Mouse (Mus musculus) embryonic fibroblast, embryonic 13.5 days (primary cell): ENCODE data around the gene Zbtb17. TPM values are rescaled to one million over a fixed set of nuclear protein-coding genes. Genes with fewer than 3 reads are reported as not detected.

ENCODE experiments used
- H3K27ac ChIP-seq: 2 replicates; pipeline ENCODE4 v1.5.1; 2012; ENCODE audit warnings: low read length, control low read depth, inconsistent platforms; ENCODE audit not compliant: insufficient read depth
- H3K4me1 ChIP-seq: 2 replicates; pipeline ENCODE4 v1.6.1; 2011; ENCODE audit warnings: low read length; ENCODE audit not compliant: control insufficient read depth, insufficient read depth
- H3K4me3 ChIP-seq: 2 replicates; pipeline ENCODE4 v1.5.1; 2011; ENCODE audit warnings: mild to moderate bottlenecking, control low read depth, low read length; ENCODE audit not compliant: insufficient read depth
- CTCF ChIP-seq: IDR thresholded peaks from 2 replicates; pipeline ENCODE4 v1.5.1; 2011; ENCODE audit warnings: mild to moderate bottlenecking, control low read depth, low read length, moderate library complexity, borderline replicate concordance; ENCODE audit not compliant: insufficient read depth
- POLR2A ChIP-seq: IDR thresholded peaks from 2 replicates; pipeline ENCODE4 v1.6.1; 2011; ENCODE audit warnings: low read depth, mild to moderate bottlenecking, control low read depth, low read length, moderate library complexity
- polyA plus RNA-seq: library from polyadenylated mRNA; stranded (reverse); fragments of >200 nt; gene quantifications from 2 replicates; pipeline ENCODE4 v1.2.4, GENCODE M21; 2011; ENCODE audit warnings: low read depth; ENCODE audit not compliant: missing spikeins, insufficient read length

The Zbtb17 gene
- polyA plus RNA-seq, result 14.4 and 15.1 TPM in 2 replicates

GRCm38 (mm10) chr4:141444451-141445327 is at the start of gene Zbtb17:
Zbtb17 (plus strand) TSS chr4:141444654.
- TF ChIP-seq POLR2A (peak; percentile 67), CTCF (no peak)
- no peak within 1 kb of the TSS; the same call in 1 of the 2 replicates for H3K27ac ChIP-seq
- H3K4me1 ChIP-seq, result no peaks in the 10 kb centered on the region
- H3K4me3 ChIP-seq, result peak within 1 kb of the TSS; percentile 76

- Histone ChIP-seq H3K4me3 (no peak overlapping the region), H3K27ac (no peak overlapping the region)
- TF ChIP-seq CTCF, result no peak
- TF ChIP-seq POLR2A, result no peak
Measured at GRCm38 (mm10) chr4:141394751-141395150, 49.7 kb upstream of the Zbtb17 start.

GRCm38 (mm10) chr4:141397861-141398260 is 46.6 kb upstream of the Zbtb17 start:
- no peak overlapping the region for H3K4me3 ChIP-seq
- no peaks in the 10 kb centered on the region for H3K4me1 ChIP-seq
- TF ChIP-seq CTCF, result no peak
- no peak for TF ChIP-seq POLR2A
- no peak overlapping the region for H3K27ac ChIP-seq

More at GRCm38 (mm10) chr4:141394751-141395150, 49.7 kb upstream of the Zbtb17 start:
- no peaks in the 10 kb centered on the region for H3K4me1 ChIP-seq

- no peak within 1 kb of the TSS for H3K4me3 ChIP-seq
- TF ChIP-seq POLR2A, result no peak
- TF ChIP-seq CTCF, result no peak
- H3K4me1 ChIP-seq, result no peaks in the 10 kb centered on the region
- no peak within 1 kb of the TSS for H3K27ac ChIP-seq
Measured at GRCm38 (mm10) chr4:141398545-141398944, 45.9 kb upstream of the Zbtb17 start, which contains the start of gene Clcnka. Clcnka (minus strand) TSS chr4:141398724.

- Histone ChIP-seq H3K4me3 (no peak overlapping the region), H3K27ac (no peak overlapping the region)
- no peak for TF ChIP-seq CTCF
- no peak for TF ChIP-seq POLR2A
Measured at GRCm38 (mm10) chr4:141400171-141400570, 44.3 kb upstream of the Zbtb17 start.

GRCm38 (mm10) chr4:141404518-141405313 is 39.7 kb upstream of the Zbtb17 start:
- no peak for TF ChIP-seq POLR2A
- TF ChIP-seq CTCF, result peak; percentile 95
- Histone ChIP-seq H3K4me1 (0 out of 2 replicates have a peak, but pooled peaks cover 7% of the 10 kb centered on the region), H3K27ac (no peak overlapping the region), H3K4me3 (no peak overlapping the region)

More at GRCm38 (mm10) chr4:141400171-141400570, 44.3 kb upstream of the Zbtb17 start:
- H3K4me1 ChIP-seq, result no peaks in the 10 kb centered on the region

GRCm38 (mm10) chr4:141405314-141405622 is 39.2 kb upstream of the Zbtb17 start:
- Histone ChIP-seq H3K4me1 (0 out of 2 replicates have a peak, but pooled peaks cover 7% of the 10 kb centered on the region), H3K4me3 (no peak overlapping the region), H3K27ac (no peak overlapping the region)
- no peak for TF ChIP-seq POLR2A

- H3K4me3 ChIP-seq, result no peak overlapping the region
- TF ChIP-seq POLR2A (no peak), CTCF (0 out of 2 replicates have a peak, but pooled peaks have one; percentile 30)
- H3K4me1 ChIP-seq, result 0 out of 2 replicates have a peak, but pooled peaks cover 7% of the 10 kb centered on the region
- peak overlapping the region; percentile 83 for H3K27ac ChIP-seq
Measured at GRCm38 (mm10) chr4:141406516-141407299, 37.7 kb upstream of the Zbtb17 start.

GRCm38 (mm10) chr4:141408577-141408976 is 35.9 kb upstream of the Zbtb17 start:
- no peak overlapping the region for H3K4me3 ChIP-seq
- TF ChIP-seq POLR2A, result no peak
- no peak for TF ChIP-seq CTCF
- H3K27ac ChIP-seq, result no peak overlapping the region
- H3K4me1 ChIP-seq, result 0 out of 2 replicates have a peak, but pooled peaks cover 7% of the 10 kb centered on the region
